Comparison of ENCODE assay signal across 8 mouse cellular contexts in the genomic region with DNA sequence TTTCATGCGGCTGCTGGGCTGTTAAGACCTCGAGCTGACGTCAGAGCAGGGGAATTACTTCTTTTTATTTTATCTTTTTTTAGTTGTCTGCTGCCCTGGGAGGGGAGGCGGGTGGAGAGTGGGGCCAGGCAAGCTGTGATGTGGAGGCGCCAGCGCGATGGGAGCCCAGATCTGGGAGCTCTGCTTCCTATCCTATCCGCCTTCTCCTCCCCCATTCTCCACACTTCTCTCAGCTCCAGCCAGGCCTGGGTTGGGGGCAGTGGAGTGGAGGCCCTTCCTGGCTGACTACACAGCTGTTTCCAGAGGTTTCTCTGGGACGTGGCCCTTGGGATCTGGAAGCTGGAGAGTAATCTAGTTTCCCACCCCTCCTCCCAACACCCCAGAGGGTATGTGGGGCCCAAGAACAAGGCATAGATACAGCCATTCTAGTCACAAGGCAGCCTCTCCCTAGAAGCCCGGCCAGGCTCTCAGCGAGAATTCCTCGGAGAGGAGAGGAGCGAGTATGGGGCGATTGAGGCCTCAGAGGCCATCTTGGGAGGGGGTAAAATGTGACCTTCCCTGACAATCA. TPM values are rescaled to one million over a fixed set of nuclear protein-coding genes. Genes with fewer than 3 reads are reported as not detected.
A peak's percentile ranks its signal among the peaks of the same experiment; 100 is the strongest.
DNase-seq lines count a peak whose midpoint lies in the region; ATAC-seq lines count a peak whose summit lies in the region.

No protein-coding gene starts in this region.

- H3K9ac ChIP-seq in intestine, embryonic 16.5 days (ENCODE audit: low read depth, low read length): peak overlapping the region; percentile 95
- H3K9ac ChIP-seq in midbrain, embryonic 13.5 days (replicated peaks): peak overlapping the region; percentile 100

- H3K4me1 ChIP-seq in megakaryocyte, embryonic 14.5 days: peaks cover 81% of the 10 kb centered on the region
- H3K4me1 ChIP-seq in intestine, embryonic 16.5 days (ENCODE audit: control insufficient read depth, insufficient read depth, low read length): peaks cover 48% of the 10 kb centered on the region
- peaks cover 53% of the 10 kb centered on the region for H3K4me1 ChIP-seq in limb, embryonic 10.5 days
- H3K4me1 ChIP-seq in midbrain, embryonic 13.5 days (replicated peaks): peaks cover 55% of the 10 kb centered on the region

- no peaks in the 10 kb centered on the region for H3K9me3 ChIP-seq in megakaryocyte, embryonic 14.5 days
- H3K9me3 ChIP-seq in intestine, embryonic 16.5 days (ENCODE audit: control insufficient read depth, low read length): no peaks in the 10 kb centered on the region
- no peaks in the 10 kb centered on the region for H3K9me3 ChIP-seq in limb, embryonic 10.5 days (replicated peaks)
- no peaks in the 10 kb centered on the region for H3K9me3 ChIP-seq in midbrain, embryonic 13.5 days

- WGBS in intestine, embryonic 16.5 days: under 1% methylated on average over 14 of the region's 14 CpGs
- WGBS in limb, embryonic 10.5 days: under 1% methylated on average over 14 of the region's 14 CpGs
- under 1% methylated on average over 14 of the region's 14 CpGs for WGBS in midbrain, embryonic 13.5 days

- peak overlapping the region; percentile 87 for H3K4me2 ChIP-seq in intestine, embryonic 16.5 days (ENCODE audit: low read depth, low read length)
- H3K4me2 ChIP-seq in midbrain, embryonic 13.5 days (replicated peaks): peak overlapping the region; percentile 74

- H3K27me3 ChIP-seq in megakaryocyte, embryonic 14.5 days (replicated peaks): no peaks in the 10 kb centered on the region
- no peaks in the 10 kb centered on the region for H3K27me3 ChIP-seq in intestine, embryonic 16.5 days (replicated peaks; ENCODE audit: control insufficient read depth, insufficient read depth, low read length)
- H3K27me3 ChIP-seq in limb, embryonic 10.5 days (ENCODE audit: low read depth, poor library complexity, severe bottlenecking): no peaks in the 10 kb centered on the region
- no peaks in the 10 kb centered on the region; the same call in 1 of the 2 replicates for H3K27me3 ChIP-seq in midbrain, embryonic 13.5 days

- peak; percentile 31 to 39 for DNase-seq in cerebellum, postnatal 36 days
- DNase-seq in gastrocnemius, postnatal 4 days (ENCODE audit: low spot score in 2 of 2): peak; percentile 40 to 61
- DNase-seq in limb, embryonic 10.5 days (ENCODE audit: low spot score): peak; percentile 78
- peak; percentile 68 for DNase-seq in testis, postnatal 10 days (ENCODE audit: low spot score)

- no peak for ATAC-seq in megakaryocyte, adult 5-6 weeks (ENCODE audit: poor library complexity, severe bottlenecking)
- peak; percentile 36 for ATAC-seq in intestine, embryonic 16.5 days
- ATAC-seq in midbrain, embryonic 13.5 days: peak; percentile 57

- H3K36me3 ChIP-seq in megakaryocyte, embryonic 14.5 days (replicated peaks; ENCODE audit: low read length): peaks cover 16% of the 10 kb centered on the region
- no peaks in the 10 kb centered on the region for H3K36me3 ChIP-seq in intestine, embryonic 16.5 days (ENCODE audit: control insufficient read depth, insufficient read depth, low read length)
- H3K36me3 ChIP-seq in limb, embryonic 10.5 days: 0 out of 2 replicates have a peak, but pooled peaks cover 10% of the 10 kb centered on the region
- no peaks in the 10 kb centered on the region for H3K36me3 ChIP-seq in midbrain, embryonic 13.5 days

- H3K27ac ChIP-seq in intestine, embryonic 16.5 days (ENCODE audit: low read length): peak overlapping the region; percentile 99
- peak overlapping the region; percentile 100 for H3K27ac ChIP-seq in limb, embryonic 10.5 days
- H3K27ac ChIP-seq in midbrain, embryonic 13.5 days: peak overlapping the region; percentile 93

- H3K4me3 ChIP-seq in megakaryocyte, embryonic 14.5 days (replicated peaks): peak overlapping the region; percentile 96
- H3K4me3 ChIP-seq in intestine, embryonic 16.5 days (ENCODE audit: low read length): peak overlapping the region; percentile 80
- peak overlapping the region; percentile 81 for H3K4me3 ChIP-seq in limb, embryonic 10.5 days
- peak overlapping the region; percentile 97 for H3K4me3 ChIP-seq in midbrain, embryonic 13.5 days (replicated peaks)

RNA-seq across cellular contexts. Expression of a gene that starts 1.8 kb away (rescaled TPM):
- 46.9 and 62.9 TPM in 2 replicates for polyA plus RNA-seq in megakaryocyte, embryonic 14.5 days (2012; ENCODE audit: insufficient read depth, low replicate concordance)
- 13.9 and 14.2 TPM in 2 replicates for total RNA-seq in megakaryocyte, adult 5-6 weeks (2015)
- 7.8 TPM in 2 replicates for total RNA-seq in megakaryocyte, adult 5-6 weeks (2017)
- 10 to 100 TPM; 41.7 to 44.6 TPM for total RNA-seq in gastrocnemius, postnatal 4 days (2021)
- 12.4 and 12.5 TPM in 2 replicates for polyA plus RNA-seq in intestine, embryonic 16.5 days (2015; fragmentation: Nextera tagmentation; extraction: Ambion mirVana)
- 34.3 and 37.3 TPM in 2 replicates for polyA plus RNA-seq in limb, embryonic 10.5 days (2016; fragmentation: Nextera tagmentation; extraction: Ambion mirVana)
- 32.7 and 33.8 TPM in 2 replicates for polyA plus RNA-seq in midbrain, embryonic 13.5 days (2015; fragmentation: Nextera tagmentation; extraction: Ambion mirVana)
